Mouse (Mus musculus): ENCODE data around the gene Capsl. TPM values are rescaled to one million over a fixed set of nuclear protein-coding genes. Genes with fewer than 3 reads are reported as not detected.

Gene Capsl
- polyA plus RNA-seq, 1 experiment from 2014 or later, result 1.4 TPM

- Histone ChIP-seq H3K27me3 (replicated peaks) (no peaks in the 10 kb centered on the region), H3K4me2 (replicated peaks) (no peak overlapping the region), H3K9me3 (no peaks in the 10 kb centered on the region), H3K9ac (no peak overlapping the region), H3K36me3 (no peaks in the 10 kb centered on the region), H3K27ac (no peak overlapping the region), H3K4me3 (no peak overlapping the region), H3K4me1 (no peaks in the 10 kb centered on the region)
- no peak for ATAC-seq (ENCODE audit: low FRiP score, low read depth)
- 70% methylated on average over 3 of the region's 3 CpGs for WGBS
Measured at GRCm38 (mm10) chr15:9472618-9473017, 36.8 kb downstream of the Capsl start.

- Histone ChIP-seq H3K9me3 (no peaks in the 10 kb centered on the region), H3K36me3 (no peaks in the 10 kb centered on the region), H3K4me2 (replicated peaks) (no peak overlapping the region), H3K9ac (no peak overlapping the region), H3K4me3 (no peak overlapping the region), H3K27ac (no peak overlapping the region), H3K4me1 (no peaks in the 10 kb centered on the region), H3K27me3 (replicated peaks) (no peaks in the 10 kb centered on the region)
- ATAC-seq (ENCODE audit: low FRiP score, low read depth), result no peak
- 94% methylated on average over 1 of the region's 1 CpGs for WGBS
Measured at GRCm38 (mm10) chr15:9473188-9473587, 37.4 kb downstream of the Capsl start.

- no peak for ATAC-seq (ENCODE audit: low FRiP score, low read depth)
- H3K4me1 ChIP-seq, result no peaks in the 10 kb centered on the region
- no peaks in the 10 kb centered on the region for H3K36me3 ChIP-seq
- no peaks in the 10 kb centered on the region for H3K9me3 ChIP-seq
- no peak overlapping the region for H3K4me3 ChIP-seq
- H3K27me3 ChIP-seq (replicated peaks), result no peaks in the 10 kb centered on the region
- 89% methylated on average over 2 of the region's 2 CpGs for WGBS
- no peak overlapping the region for H3K4me2 ChIP-seq (replicated peaks)
- H3K27ac ChIP-seq, result no peak overlapping the region
- H3K9ac ChIP-seq, result no peak overlapping the region
Measured at GRCm38 (mm10) chr15:9489417-9490118, 53.7 kb downstream of the Capsl start.

GRCm38 (mm10) chr15:9492077-9492476 is 56.2 kb downstream of the Capsl start:
- no peaks in the 10 kb centered on the region for H3K9me3 ChIP-seq
- no peaks in the 10 kb centered on the region for H3K4me1 ChIP-seq
- 78% methylated on average over 3 of the region's 3 CpGs for WGBS
- no peak for ATAC-seq (ENCODE audit: low FRiP score, low read depth)
- H3K9ac ChIP-seq, result no peak overlapping the region
- H3K4me3 ChIP-seq, result no peak overlapping the region
- no peak overlapping the region for H3K4me2 ChIP-seq (replicated peaks)
- H3K36me3 ChIP-seq, result no peaks in the 10 kb centered on the region
- H3K27me3 ChIP-seq (replicated peaks), result no peaks in the 10 kb centered on the region
- no peak overlapping the region for H3K27ac ChIP-seq

Other genes with a start within 250 kb of the Capsl start
- gene Ugt3a1, start 159.1 kb upstream of the Capsl start, polyA plus RNA-seq (2016; fragmentation: Nextera tagmentation; extraction: Ambion mirVana), result not detected in 2 replicates
- gene Ugt3a2, start 100.5 kb upstream of the Capsl start, polyA plus RNA-seq (2016; fragmentation: Nextera tagmentation; extraction: Ambion mirVana), result not detected in 2 replicates
- gene Il7r, start 94.1 kb downstream of the Capsl start, polyA plus RNA-seq (2016; fragmentation: Nextera tagmentation; extraction: Ambion mirVana), result 0.10 TPM in 1 of 2 replicates, not detected in the other

All from neural tube, embryonic 12.5 days (tissue).